Mouse (Mus musculus): ENCODE measurements around the gene Atxn1. TPM values are rescaled to one million over a fixed set of nuclear protein-coding genes. Genes with fewer than 3 reads are reported as not detected.

Atxn1 gene
- polyA plus RNA-seq, 1 experiment from 2014 or later = 6.8 TPM

- H3K9ac ChIP-seq (ENCODE audit: low read depth, low read length) = no peak overlapping the region
- ATAC-seq (replicated peaks; ENCODE audit: low FRiP score, low read depth) (no peak), DNase-seq (ENCODE audit: low spot score) (no peak)
- no peak overlapping the region for H3K4me2 ChIP-seq (ENCODE audit: low read length)
- no peak overlapping the region for H3K27ac ChIP-seq
- 83% methylated on average over 7 of the region's 7 CpGs for WGBS
- H3K9me3 ChIP-seq (replicated peaks; ENCODE audit: low read length) = no peaks in the 10 kb centered on the region
- no peak for TF ChIP-seq CTCF (IDR thresholded peaks at IDR 0.05; ENCODE audit: low read depth)
- H3K4me3 ChIP-seq (replicated peaks; ENCODE audit: low read depth, low read length) = no peak overlapping the region
- H3K4me1 ChIP-seq (replicated peaks; ENCODE audit: insufficient read depth, low read length) = peaks cover 21% of the 10 kb centered on the region; the same call in 1 of the 2 replicates
- no peaks in the 10 kb centered on the region for H3K27me3 ChIP-seq (ENCODE audit: insufficient read depth, low read length)
- no peaks in the 10 kb centered on the region for H3K36me3 ChIP-seq (ENCODE audit: insufficient read depth, low read length)
Measured at GRCm38 (mm10) chr13:45910348-45910747, 54.5 kb downstream of the Atxn1 start.

- no peak overlapping the region for H3K9ac ChIP-seq (ENCODE audit: low read depth, low read length)
- H3K4me1 ChIP-seq (replicated peaks; ENCODE audit: insufficient read depth, low read length) = peaks cover 18% of the 10 kb centered on the region; the same call in 1 of the 2 replicates
- ATAC-seq (replicated peaks; ENCODE audit: low FRiP score, low read depth) (no peak; the same call in 1 of the 2 replicates), DNase-seq (ENCODE audit: low spot score) (no peak)
- H3K27ac ChIP-seq = peak overlapping the region; percentile 9; the same call in 1 of the 2 replicates
- H3K27me3 ChIP-seq (ENCODE audit: insufficient read depth, low read length) = no peaks in the 10 kb centered on the region
- no peak overlapping the region for H3K4me2 ChIP-seq (ENCODE audit: low read length)
- H3K4me3 ChIP-seq (replicated peaks; ENCODE audit: low read depth, low read length) = no peak overlapping the region
- H3K9me3 ChIP-seq (replicated peaks; ENCODE audit: low read length) = no peaks in the 10 kb centered on the region
- TF ChIP-seq CTCF (IDR thresholded peaks at IDR 0.05; ENCODE audit: low read depth) = no peak
- WGBS = 49% methylated on average over 6 of the region's 6 CpGs
- H3K36me3 ChIP-seq (ENCODE audit: insufficient read depth, low read length) = no peaks in the 10 kb centered on the region
Measured at GRCm38 (mm10) chr13:45907181-45907691, 57.6 kb downstream of the Atxn1 start.

- DNase-seq (ENCODE audit: low spot score) = no peak
- Histone ChIP-seq H3K4me1 (replicated peaks; ENCODE audit: insufficient read depth, low read length) (peaks cover 18% of the 10 kb centered on the region; the same call in 1 of the 2 replicates), H3K4me2 (ENCODE audit: low read length) (peak overlapping the region; percentile 19; the same call in 1 of the 2 replicates), H3K36me3 (ENCODE audit: insufficient read depth, low read length) (no peaks in the 10 kb centered on the region), H3K4me3 (replicated peaks; ENCODE audit: low read depth, low read length) (no peak overlapping the region), H3K27ac (peak overlapping the region; percentile 31; the same call in 1 of the 2 replicates), H3K27me3 (ENCODE audit: insufficient read depth, low read length) (no peaks in the 10 kb centered on the region), H3K9ac (ENCODE audit: low read depth, low read length) (no peak overlapping the region), H3K9me3 (replicated peaks; ENCODE audit: low read length) (no peaks in the 10 kb centered on the region)
- 0 out of 2 replicates have a peak, but pooled peaks have one; percentile 43 for ATAC-seq (replicated peaks; ENCODE audit: low FRiP score, low read depth)
- WGBS = 55% methylated on average over 10 of the region's 10 CpGs
- TF ChIP-seq CTCF (IDR thresholded peaks at IDR 0.05; ENCODE audit: low read depth) = no peak
Measured at GRCm38 (mm10) chr13:45906438-45907166, 58.2 kb downstream of the Atxn1 start.

GRCm38 (mm10) chr13:45904955-45905354, 59.9 kb downstream of the Atxn1 start:
- ATAC-seq (replicated peaks; ENCODE audit: low FRiP score, low read depth) (no peak), DNase-seq (ENCODE audit: low spot score) (no peak)
- H3K36me3 ChIP-seq (ENCODE audit: insufficient read depth, low read length) = no peaks in the 10 kb centered on the region
- no peaks in the 10 kb centered on the region for H3K9me3 ChIP-seq (replicated peaks; ENCODE audit: low read length)
- H3K27me3 ChIP-seq (ENCODE audit: insufficient read depth, low read length) = no peaks in the 10 kb centered on the region
- no peak for TF ChIP-seq CTCF (IDR thresholded peaks at IDR 0.05; ENCODE audit: low read depth)
- WGBS = 54% methylated on average over 4 of the region's 4 CpGs
- no peak overlapping the region for H3K4me3 ChIP-seq (replicated peaks; ENCODE audit: low read depth, low read length)
- no peak overlapping the region for H3K27ac ChIP-seq
- H3K4me1 ChIP-seq (replicated peaks; ENCODE audit: insufficient read depth, low read length) = peaks cover 18% of the 10 kb centered on the region; the same call in 1 of the 2 replicates
- no peak overlapping the region for H3K4me2 ChIP-seq (ENCODE audit: low read length)
- no peak overlapping the region for H3K9ac ChIP-seq (ENCODE audit: low read depth, low read length)

- WGBS = 84% methylated on average over 4 of the region's 4 CpGs
Measured at GRCm38 (mm10) chr13:45904456-45904855, 60.4 kb downstream of the Atxn1 start.

GRCm38 (mm10) chr13:45903519-45904274, 61.1 kb downstream of the Atxn1 start:
- no peak for TF ChIP-seq CTCF (IDR thresholded peaks at IDR 0.05; ENCODE audit: low read depth)
- Histone ChIP-seq H3K9me3 (replicated peaks; ENCODE audit: low read length) (no peaks in the 10 kb centered on the region), H3K27ac (no peak overlapping the region), H3K27me3 (ENCODE audit: insufficient read depth, low read length) (no peaks in the 10 kb centered on the region), H3K36me3 (ENCODE audit: insufficient read depth, low read length) (no peaks in the 10 kb centered on the region), H3K4me1 (replicated peaks; ENCODE audit: insufficient read depth, low read length) (peaks cover 18% of the 10 kb centered on the region; the same call in 1 of the 2 replicates), H3K9ac (ENCODE audit: low read depth, low read length) (no peak overlapping the region), H3K4me2 (ENCODE audit: low read length) (no peak overlapping the region), H3K4me3 (replicated peaks; ENCODE audit: low read depth, low read length) (no peak overlapping the region)
- DNase-seq (ENCODE audit: low spot score) (no peak), ATAC-seq (replicated peaks; ENCODE audit: low FRiP score, low read depth) (no peak)
- WGBS = 72% methylated on average over 12 of the region's 12 CpGs

More at GRCm38 (mm10) chr13:45904456-45904855, 60.4 kb downstream of the Atxn1 start:
- Histone ChIP-seq H3K27ac (no peak overlapping the region), H3K36me3 (ENCODE audit: insufficient read depth, low read length) (no peaks in the 10 kb centered on the region), H3K4me2 (ENCODE audit: low read length) (no peak overlapping the region), H3K9ac (ENCODE audit: low read depth, low read length) (no peak overlapping the region), H3K4me3 (replicated peaks; ENCODE audit: low read depth, low read length) (no peak overlapping the region), H3K27me3 (ENCODE audit: insufficient read depth, low read length) (no peaks in the 10 kb centered on the region), H3K4me1 (replicated peaks; ENCODE audit: insufficient read depth, low read length) (peaks cover 18% of the 10 kb centered on the region; the same call in 1 of the 2 replicates), H3K9me3 (replicated peaks; ENCODE audit: low read length) (no peaks in the 10 kb centered on the region)
- DNase-seq (ENCODE audit: low spot score) (no peak), ATAC-seq (replicated peaks; ENCODE audit: low FRiP score, low read depth) (no peak)
- no peak for TF ChIP-seq CTCF (IDR thresholded peaks at IDR 0.05; ENCODE audit: low read depth)
